ENCODE assay signal across 18 mouse cellular contexts in genomic region chr11:112956748-112957440, GRCm38 (mm10).
DNase-seq lines count a peak whose midpoint lies in the region; ATAC-seq and TF ChIP-seq lines count a peak whose summit lies in the region.
"Had no signal": no experiment of that assay in that cellular context is flagged by ENCODE, and none has a peak within 500 bp of the region (broad histone marks: within the 10 kb centered on the region; RNA-seq: fewer than 3 reads in every experiment).

No protein-coding gene starts in this region.

- H3K27ac ChIP-seq in midbrain, postnatal 0 days (ENCODE audit: low read depth, low read length) = no peak overlapping the region
- H3K27ac ChIP-seq: embryonic facial prominence, embryonic 15.5 days; forebrain, embryonic 13.5 days; limb, embryonic 10.5 days; liver, embryonic 12.5 days had no signal

- no peaks in the 10 kb centered on the region for H3K27me3 ChIP-seq in midbrain, postnatal 0 days (ENCODE audit: insufficient read depth, low read length)
- H3K27me3 ChIP-seq: forebrain, embryonic 13.5 days; Patski had no signal

- no peaks in the 10 kb centered on the region for H3K4me1 ChIP-seq in midbrain, postnatal 0 days (ENCODE audit: insufficient read depth, low read length)
- H3K4me1 ChIP-seq: liver, embryonic 12.5 days had no signal

- no peak overlapping the region for H3K4me2 ChIP-seq in midbrain, postnatal 0 days (ENCODE audit: low read depth, low read length, poor library complexity, severe bottlenecking)
- H3K4me2 ChIP-seq: embryonic facial prominence, embryonic 15.5 days; forebrain, embryonic 13.5 days; liver, embryonic 12.5 days; midbrain, embryonic 11.5 days had no signal

- H3K4me3 ChIP-seq in midbrain, postnatal 0 days (ENCODE audit: low read depth, low read length) = no peak overlapping the region
- H3K4me3 ChIP-seq: embryonic facial prominence, embryonic 15.5 days; forebrain, embryonic 13.5 days; limb, embryonic 10.5 days; liver, embryonic 12.5 days had no signal

- WGBS in midbrain, postnatal 0 days = 47% methylated on average over 5 of the region's 5 CpGs

- no peaks in the 10 kb centered on the region for H3K9me3 ChIP-seq in midbrain, postnatal 0 days (ENCODE audit: low read length)
- H3K9me3 ChIP-seq: embryonic facial prominence, embryonic 15.5 days; forebrain, embryonic 13.5 days; limb, embryonic 10.5 days; liver, embryonic 12.5 days had no signal

- no peak overlapping the region for H3K9ac ChIP-seq in midbrain, postnatal 0 days (replicated peaks; ENCODE audit: low read length, poor library complexity, severe bottlenecking)
- H3K9ac ChIP-seq: embryonic facial prominence, embryonic 15.5 days; forebrain, embryonic 13.5 days; liver, embryonic 12.5 days had no signal

- no peaks in the 10 kb centered on the region for H3K36me3 ChIP-seq in midbrain, postnatal 0 days (ENCODE audit: insufficient read depth, low read length)
- H3K36me3 ChIP-seq: embryonic facial prominence, embryonic 15.5 days; limb, embryonic 10.5 days; liver, embryonic 12.5 days had no signal

- DNase-seq in adrenal gland, adult 2 months = peak; percentile 16
- DNase-seq in adrenal gland, adult 8-10 months = no peak
- peak; percentile 23 for DNase-seq in heart, adult 8-10 months (ENCODE audit: low spot score)
- DNase-seq in heart, postnatal 4 days = no peak
- peak; percentile 6 for DNase-seq in ovary, postnatal 36 days (ENCODE audit: low spot score)
- DNase-seq in ovary, postnatal 14 days (ENCODE audit: low spot score) = no peak
- DNase-seq in right cerebral cortex, postnatal 25 days = no peak
- no peak for DNase-seq in midbrain, postnatal 0 days (ENCODE audit: low spot score)
- DNase-seq: cerebellum, adult 9-11 months; kidney, adult 18-20 months; right cerebral cortex, postnatal 14 days had no signal

- ATAC-seq in midbrain, postnatal 0 days (ENCODE audit: low FRiP score) = no peak
- ATAC-seq: forebrain, embryonic 13.5 days; hindbrain, embryonic 16.5 days; liver, embryonic 12.5 days; Patski had no signal

- TF ChIP-seq CTCF in midbrain, postnatal 0 days (IDR thresholded peaks at IDR 0.05) = no peak

Comparison
In these comparisons a context has a peak if more than half of its experiments do, and no peak if none do; other contexts are left out.
1. DNase-seq: peak in adrenal gland, adult 2 months (single experiment), heart, adult 8-10 months (single experiment) and ovary, postnatal 36 days (single experiment); none in adrenal gland, adult 8-10 months (single experiment), heart, postnatal 4 days (single experiment), ovary, postnatal 14 days (single experiment), right cerebral cortex, postnatal 25 days (single experiment) and midbrain, postnatal 0 days (single experiment).